Mouse (Mus musculus) cerebellum, postnatal 14 days (tissue): ENCODE measurements around the gene Nrxn1.

Experiments used
- DNase-seq, 2 experiments: peaks; one replicate each; pipeline ENCODE4 v3.0.0; 2021; ENCODE audit warnings: mixed read lengths in 2 of 2

Nrxn1 gene

GRCm38 (mm10) chr17:90807199-90807598 is 285.7 kb downstream of the Nrxn1 start:
- DNase-seq, result peak in 1 of 2 experiments; percentile 35

- DNase-seq, result no peak
These were observed 294.2 kb downstream of the Nrxn1 start for GRCm38 (mm10) chr17:90798689-90799088.

GRCm38 (mm10) chr17:90797659-90798288 is 295.1 kb downstream of the Nrxn1 start:
- DNase-seq, result no peak

GRCm38 (mm10) chr17:90796974-90797373 is 295.9 kb downstream of the Nrxn1 start:
- DNase-seq, result no peak

GRCm38 (mm10) chr17:90788491-90789127 is 304.3 kb downstream of the Nrxn1 start:
- no peak for DNase-seq

- no peak for DNase-seq
These were observed 304.8 kb downstream of the Nrxn1 start for GRCm38 (mm10) chr17:90788040-90788439.

- no peak for DNase-seq
These were observed 305.6 kb downstream of the Nrxn1 start for GRCm38 (mm10) chr17:90787121-90787788.

GRCm38 (mm10) chr17:90780481-90780880 is 312.4 kb downstream of the Nrxn1 start:
- no peak for DNase-seq

GRCm38 (mm10) chr17:90775397-90775796 is 317.5 kb downstream of the Nrxn1 start:
- no peak for DNase-seq

- peak in 1 of 2 experiments; percentile 19 for DNase-seq
These were observed 319.6 kb downstream of the Nrxn1 start for GRCm38 (mm10) chr17:90773233-90773632.

- peak in 1 of 2 experiments; percentile 41 for DNase-seq
These were observed 324.7 kb downstream of the Nrxn1 start for GRCm38 (mm10) chr17:90768216-90768615.

GRCm38 (mm10) chr17:90727124-90727523 is 365.7 kb downstream of the Nrxn1 start:
- no peak for DNase-seq

- no peak for DNase-seq
These were observed 388.1 kb downstream of the Nrxn1 start for GRCm38 (mm10) chr17:90704773-90705172.

GRCm38 (mm10) chr17:90702626-90703025 is 390.2 kb downstream of the Nrxn1 start:
- DNase-seq, result no peak

GRCm38 (mm10) chr17:90696071-90696800 is 396.6 kb downstream of the Nrxn1 start:
- DNase-seq, result no peak

GRCm38 (mm10) chr17:90695086-90695584 is 397.7 kb downstream of the Nrxn1 start:
- DNase-seq, result peak; percentile 41 to 49

GRCm38 (mm10) chr17:90684172-90684571 is 408.7 kb downstream of the Nrxn1 start:
- no peak for DNase-seq

GRCm38 (mm10) chr17:90681019-90681418 is 411.9 kb downstream of the Nrxn1 start:
- peak; percentile 19 to 61 for DNase-seq

GRCm38 (mm10) chr17:90676676-90677075 is 416.2 kb downstream of the Nrxn1 start:
- no peak for DNase-seq

GRCm38 (mm10) chr17:90662318-90662717 is 430.6 kb downstream of the Nrxn1 start:
- DNase-seq, result no peak

- peak; percentile 20 to 59 for DNase-seq
These were observed 438.4 kb downstream of the Nrxn1 start for GRCm38 (mm10) chr17:90654506-90654905.

GRCm38 (mm10) chr17:90653347-90653746 is 439.5 kb downstream of the Nrxn1 start:
- DNase-seq, result peak; percentile 21 to 68

GRCm38 (mm10) chr17:90650279-90650678 is 442.6 kb downstream of the Nrxn1 start:
- DNase-seq, result no peak
